Mouse (Mus musculus) monocyte, adult 2 months (primary cell): ENCODE results near the gene Ccdc184.

Source experiments
- DNase-seq, 2 experiments: peaks; one replicate each; pipeline ENCODE4 v3.0.0; 2022; ENCODE audit warnings: low spot score in 2 of 2, low read depth in 1 of 2

Ccdc184 gene

GRCm38 (mm10) chr15:98155272-98155671 is 11.7 kb upstream of the Ccdc184 start:
- DNase-seq: no peak

DNA sequence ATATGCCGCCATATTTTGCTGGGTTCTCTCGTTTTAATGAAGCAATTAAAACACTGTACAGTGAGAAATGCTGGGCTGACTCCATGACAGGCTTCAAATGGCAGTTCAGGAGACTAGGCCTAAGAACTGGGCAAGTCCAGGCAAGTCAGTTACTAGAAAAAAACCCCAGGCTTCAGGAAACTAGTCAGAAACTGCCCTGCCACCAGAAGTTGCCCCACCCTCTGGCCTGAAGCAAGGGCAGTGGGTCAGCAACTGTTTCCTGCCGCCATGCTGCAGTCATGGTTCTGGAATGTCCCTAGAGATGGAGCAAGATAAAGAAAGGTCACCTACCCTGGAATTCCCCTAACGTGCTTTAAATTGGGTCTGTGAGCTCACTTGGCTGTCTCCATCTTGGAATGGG is 11.0 kb upstream of the Ccdc184 start:
- DNase-seq: no peak

DNA sequence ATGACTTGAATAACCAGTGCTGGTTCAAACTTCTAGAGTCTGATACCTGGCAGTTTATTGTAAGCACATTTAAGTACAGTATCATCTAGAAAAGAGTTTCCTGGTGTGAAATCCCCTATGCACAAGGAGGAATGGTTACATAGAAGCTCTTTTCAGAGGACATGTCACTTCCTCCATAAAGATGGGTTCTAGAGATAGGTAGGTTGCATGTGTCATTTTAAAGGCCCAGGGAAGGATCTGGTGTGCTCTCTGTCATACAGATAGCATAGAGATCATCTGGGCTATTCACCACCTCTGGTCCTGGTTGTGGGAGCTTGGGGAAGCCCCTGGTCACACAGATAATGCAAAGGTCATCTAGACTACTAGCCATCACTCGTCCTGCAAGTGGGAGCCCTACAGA is 9.7 kb upstream of the Ccdc184 start:
- DNase-seq: no peak

DNA sequence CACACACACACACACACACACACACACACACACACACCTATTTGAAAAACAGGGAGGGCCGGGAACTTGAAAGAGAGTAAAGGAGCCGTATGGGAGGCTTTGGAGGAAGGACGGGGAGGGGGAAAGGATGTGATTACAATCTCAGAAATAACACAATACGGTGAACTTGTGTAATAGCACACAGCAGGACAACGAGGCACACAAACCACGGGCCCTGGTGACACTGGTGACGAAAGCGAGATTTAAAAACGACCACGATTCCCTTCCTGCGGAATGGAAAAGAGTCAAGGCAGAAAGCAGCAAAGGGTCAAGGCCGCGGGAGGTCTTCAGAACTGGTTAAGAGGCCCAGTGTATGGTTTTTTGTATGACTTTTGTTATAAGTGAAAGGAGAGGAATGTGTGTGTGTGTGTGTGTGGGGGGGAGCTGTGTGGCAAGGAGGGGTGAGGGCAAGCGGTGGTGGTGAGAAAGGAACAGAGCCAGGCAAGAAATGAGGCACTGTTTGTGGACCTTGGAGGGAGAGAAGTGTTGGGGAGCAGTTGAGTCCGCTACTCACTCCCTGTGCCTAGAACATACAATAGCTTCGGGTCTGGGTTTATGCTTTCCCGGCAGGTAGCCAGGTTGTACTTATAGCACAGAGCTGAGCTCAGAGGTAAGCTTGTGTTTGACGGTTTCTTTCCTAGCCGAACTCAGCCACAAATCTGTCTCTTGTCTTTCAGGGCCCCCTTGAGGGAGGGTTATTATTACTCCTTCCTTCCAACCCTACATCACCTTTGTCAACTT is 5.7 kb upstream of the Ccdc184 start:
- no peak for DNase-seq

DNA sequence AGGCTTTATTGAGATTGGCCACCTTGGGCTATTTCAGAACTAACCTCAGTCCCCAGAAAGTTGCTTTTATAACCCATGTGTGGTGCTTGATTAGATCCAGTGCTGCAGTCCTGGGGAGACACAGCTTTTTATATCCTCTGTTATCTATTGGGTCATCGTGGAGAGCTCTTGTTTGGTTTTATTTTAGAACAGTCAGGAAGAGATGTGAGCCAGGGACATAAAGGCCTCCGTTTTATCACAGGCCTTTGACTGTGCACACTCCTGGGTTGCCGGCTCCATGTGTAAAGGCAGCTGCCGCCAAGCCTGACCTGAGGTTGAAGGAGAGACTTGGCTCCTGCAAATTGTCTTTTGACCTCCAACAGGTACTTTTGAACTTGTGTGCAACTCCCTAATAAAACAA is 4.4 kb upstream of the Ccdc184 start:
- DNase-seq: no peak

- DNase-seq: no peak
These were observed 1.4 kb upstream of the Ccdc184 start, which contains the start of gene Asb8 for GRCm38 (mm10) chr15:98165525-98165924. Asb8 (minus strand) TSS chr15:98165625.

DNA sequence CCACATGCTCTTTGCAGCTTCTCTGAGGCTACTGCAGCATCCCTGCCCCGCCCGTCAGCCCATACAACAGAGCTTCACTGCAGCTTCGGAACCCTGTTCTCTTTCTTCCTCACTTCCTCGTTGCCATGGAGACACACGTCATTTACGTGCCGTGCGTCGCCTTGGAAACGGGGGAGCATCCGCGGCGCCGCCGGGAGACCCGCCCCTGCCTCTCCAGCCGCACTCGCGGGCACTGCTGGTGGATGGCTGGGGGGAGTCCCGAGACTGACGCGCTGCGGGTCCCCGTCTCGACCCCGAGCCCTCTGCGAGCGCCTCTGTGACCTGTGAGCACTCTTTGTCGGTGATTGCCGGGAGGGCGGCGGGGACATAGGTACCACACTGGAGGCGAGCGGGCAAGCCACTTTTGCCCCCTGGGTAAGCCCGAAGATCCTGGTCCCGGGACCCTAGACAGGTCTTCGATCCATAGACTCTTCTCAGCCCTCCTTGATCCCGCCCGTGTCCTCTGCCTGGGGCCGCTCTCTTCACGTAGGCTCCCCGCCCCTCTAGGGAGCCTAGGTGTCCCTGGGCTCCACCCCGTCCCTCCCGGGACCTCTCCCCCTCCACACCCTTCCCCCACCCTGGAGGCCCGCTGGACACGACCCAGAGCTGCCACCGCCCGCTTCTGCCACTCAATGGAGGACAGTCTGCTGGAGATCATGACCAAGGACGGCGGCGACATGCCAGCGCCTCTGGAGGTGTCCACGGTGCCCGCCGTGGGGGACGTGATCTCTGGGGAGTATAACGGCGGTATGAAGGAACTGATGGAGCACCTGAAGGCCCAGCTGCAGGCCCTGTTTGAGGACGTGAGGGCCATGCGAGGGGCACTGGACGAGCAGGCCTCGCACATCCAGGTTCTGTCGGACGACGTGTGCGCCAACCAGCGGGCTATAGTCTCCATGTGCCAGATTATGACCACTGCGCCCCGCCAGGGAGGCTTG is 975 bp downstream of the Ccdc184 start:
- peak in 1 of 2 experiments; percentile 23 for DNase-seq

GRCm38 (mm10) chr15:98168622-98169004 is 1.7 kb downstream of the Ccdc184 start:
- DNase-seq: no peak

- no peak for DNase-seq
These were observed 3.4 kb downstream of the Ccdc184 start for GRCm38 (mm10) chr15:98170365-98170764.

GRCm38 (mm10) chr15:98170917-98171316 is 4.0 kb downstream of the Ccdc184 start:
- DNase-seq: no peak

- no peak for DNase-seq
These were observed 5.2 kb downstream of the Ccdc184 start for GRCm38 (mm10) chr15:98172113-98172512.

GRCm38 (mm10) chr15:98173821-98174220 is 6.9 kb downstream of the Ccdc184 start:
- no peak for DNase-seq

DNA sequence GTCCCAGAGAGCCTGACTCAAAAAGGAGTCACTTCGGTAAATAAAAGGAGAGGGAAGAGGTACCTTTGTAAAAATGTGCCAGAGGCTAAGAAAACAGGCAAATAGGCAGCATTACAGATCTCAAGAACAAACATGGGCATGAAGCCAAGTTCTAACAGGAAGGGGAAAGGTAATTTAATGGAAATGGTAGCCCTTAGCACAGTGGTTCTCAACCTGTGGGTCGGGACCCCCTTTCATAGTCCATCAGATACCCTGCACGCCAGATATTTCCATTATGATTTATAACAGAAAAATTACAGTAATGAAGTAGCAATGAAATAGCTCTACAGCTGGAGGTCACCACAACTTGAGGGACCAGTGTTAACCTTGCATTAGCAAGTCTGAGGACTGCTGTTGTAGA is 10.4 kb downstream of the Ccdc184 start:
- DNase-seq: no peak

DNA sequence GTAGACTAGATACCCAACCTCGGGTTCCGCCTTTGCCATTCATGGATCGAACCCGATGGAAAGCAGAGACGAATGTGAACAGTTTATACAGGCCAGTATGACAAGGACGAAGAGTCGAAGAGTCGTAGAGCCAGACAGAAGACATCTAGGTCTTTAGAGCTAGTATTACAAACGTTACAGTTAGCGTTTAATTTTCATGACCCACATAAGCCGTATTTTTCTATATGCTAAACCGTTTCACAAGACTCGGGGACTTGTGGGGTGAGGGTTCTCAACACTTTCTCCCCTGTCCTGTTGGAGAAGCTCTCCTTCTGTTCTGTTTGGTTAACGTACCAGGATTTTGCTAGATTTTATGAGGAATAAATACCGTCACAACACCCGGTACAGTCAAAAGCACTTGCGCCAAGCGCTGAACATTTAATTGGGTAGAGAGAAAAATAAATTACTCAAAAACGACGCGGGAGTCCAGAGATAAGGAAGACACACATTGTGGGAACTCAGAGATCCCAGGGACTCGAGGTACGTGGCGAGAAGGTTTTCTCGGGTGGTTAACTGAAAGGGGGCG is 13.7 kb downstream of the Ccdc184 start:
- no peak for DNase-seq

- peak; percentile 37 to 44 for DNase-seq
These were observed 14.3 kb downstream of the Ccdc184 start for GRCm38 (mm10) chr15:98181132-98181711.

GRCm38 (mm10) chr15:98181856-98182570 is 15.1 kb downstream of the Ccdc184 start:
- no peak for DNase-seq

DNA sequence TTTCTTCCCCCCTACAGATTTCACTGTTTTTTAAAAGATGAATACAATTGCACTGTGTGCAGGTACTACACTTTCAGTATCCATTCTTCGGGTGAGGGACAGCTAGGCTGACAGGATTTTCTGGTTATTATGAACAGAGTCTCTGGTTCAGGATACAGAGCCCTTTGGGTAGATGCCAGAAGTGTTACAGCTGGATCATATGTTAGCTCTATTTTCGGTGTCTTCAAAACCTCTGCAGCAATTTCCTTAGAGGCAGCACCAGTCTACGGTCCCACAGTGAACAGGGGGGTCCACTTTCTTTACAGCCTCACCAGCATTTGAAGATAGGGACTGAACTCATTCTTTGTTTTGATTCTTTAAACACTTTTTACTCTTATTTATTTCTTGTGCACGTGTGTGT is 17.5 kb downstream of the Ccdc184 start:
- no peak for DNase-seq

GRCm38 (mm10) chr15:98195442-98195841 is 28.5 kb downstream of the Ccdc184 start, which contains the start of gene Olfr288:
Olfr288 (minus strand) TSS chr15:98195542.
- DNase-seq: no peak

- DNase-seq: no peak
These were observed 42.7 kb downstream of the Ccdc184 start for GRCm38 (mm10) chr15:98209676-98210075.

DNA sequence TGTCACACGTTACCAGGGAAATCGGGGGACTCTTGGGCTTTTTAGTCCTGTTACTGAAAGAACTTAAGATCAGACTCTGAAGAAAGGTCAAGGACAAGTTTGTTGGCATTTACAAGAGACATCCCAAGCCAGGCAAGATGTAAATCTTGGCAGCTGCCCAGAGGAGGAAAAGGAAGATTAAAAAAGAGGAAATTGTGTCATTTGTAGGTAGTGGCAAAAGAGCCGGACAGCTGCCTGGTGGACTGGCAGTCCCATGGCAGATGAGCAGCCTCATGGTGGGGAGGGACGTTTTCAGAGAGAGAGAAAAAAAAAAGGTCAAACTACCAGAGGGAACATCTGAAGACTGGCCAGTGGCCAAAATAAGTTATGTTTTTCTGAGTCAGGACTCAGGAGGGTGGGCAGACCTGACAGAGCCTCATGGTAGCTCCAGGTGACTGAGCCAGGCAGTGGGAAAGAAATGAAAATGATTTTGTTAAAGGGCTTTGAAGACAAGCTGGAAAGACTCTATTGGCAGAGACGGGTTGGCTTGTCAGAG is 46.4 kb downstream of the Ccdc184 start:
- no peak for DNase-seq
